Mouse (Mus musculus): Measurements from ENCODE around the gene Myt1l.

Gene Myt1l

DNA sequence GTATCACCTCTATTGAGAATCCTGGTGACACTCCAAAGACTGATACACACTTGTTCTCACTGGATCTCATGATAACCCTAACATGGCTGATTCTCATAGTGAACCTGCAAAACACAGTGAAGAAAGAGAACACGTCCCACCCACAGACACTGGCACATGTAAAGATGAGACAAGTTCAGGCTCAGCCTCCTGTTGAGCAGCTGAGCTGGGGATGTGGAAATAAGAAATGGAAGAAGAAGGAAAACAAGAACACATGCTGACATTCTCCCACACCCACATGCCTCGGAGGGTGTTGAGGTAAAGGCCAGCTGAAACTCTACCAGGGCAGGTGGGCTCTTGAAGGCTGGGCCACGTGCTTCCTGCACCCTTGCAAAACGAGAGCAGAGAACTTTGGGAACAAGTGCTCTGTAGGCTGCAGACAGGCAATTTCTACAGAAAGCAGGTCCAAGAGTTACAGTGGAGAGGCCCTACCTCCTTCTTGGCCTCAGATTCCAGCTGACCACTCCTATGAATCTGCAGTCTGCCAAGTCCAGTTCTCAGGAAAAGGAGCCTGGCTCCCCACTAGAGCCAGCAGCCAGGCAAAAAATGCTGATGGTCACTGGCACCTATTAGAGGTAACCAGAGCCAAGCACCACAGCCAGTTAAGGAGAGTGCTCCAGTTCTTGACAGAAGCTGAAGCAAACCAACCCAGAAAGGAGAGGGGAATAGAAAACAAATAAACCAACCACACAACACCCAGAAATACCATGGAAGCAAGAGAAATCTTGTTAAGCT is 376.1 kb downstream of the Myt1l start:
- no peak for DNase-seq (ENCODE audit: low read depth, low spot score)

DNA sequence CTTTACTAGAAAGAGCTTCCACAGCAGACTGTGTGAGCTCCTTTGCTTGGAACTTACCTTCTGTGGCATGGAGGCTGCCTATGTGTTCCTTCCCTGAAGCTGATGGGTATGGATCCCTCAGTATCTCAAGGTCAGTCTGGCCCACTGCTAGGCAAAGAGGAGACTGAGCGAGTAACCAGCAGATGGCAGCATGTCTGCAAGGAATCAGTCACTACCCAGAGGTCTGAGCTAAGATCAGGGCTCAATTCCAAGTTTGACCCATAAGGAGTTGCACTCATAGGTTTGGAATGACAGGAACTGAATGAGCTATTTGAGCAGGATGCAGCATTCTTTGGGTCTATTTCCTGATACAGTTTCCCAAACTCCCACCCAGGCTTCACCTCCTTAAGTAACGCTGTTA is 378.9 kb downstream of the Myt1l start:
- peak; percentile 33 for DNase-seq (ENCODE audit: low read depth, low spot score)

DNA sequence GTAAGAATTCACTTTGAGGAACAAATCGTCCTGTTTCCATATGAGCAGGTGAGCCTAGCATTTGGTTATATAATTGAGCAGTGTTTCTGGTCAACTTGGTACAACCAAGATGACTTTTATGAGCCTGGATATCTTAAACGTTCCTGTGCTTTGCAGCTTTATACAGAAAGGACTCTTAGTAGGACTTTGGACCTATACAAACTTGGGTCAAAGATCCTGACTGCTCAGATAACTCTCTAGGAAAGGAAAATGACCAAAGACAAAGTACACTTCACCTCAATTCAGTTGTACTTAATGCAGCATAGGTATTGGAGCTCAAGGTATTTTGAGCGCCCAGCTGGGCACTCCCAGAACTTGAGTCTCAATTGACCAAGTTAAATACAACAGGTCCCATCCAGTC is 388.0 kb downstream of the Myt1l start:
- DNase-seq (ENCODE audit: low read depth, low spot score), result no peak

DNA sequence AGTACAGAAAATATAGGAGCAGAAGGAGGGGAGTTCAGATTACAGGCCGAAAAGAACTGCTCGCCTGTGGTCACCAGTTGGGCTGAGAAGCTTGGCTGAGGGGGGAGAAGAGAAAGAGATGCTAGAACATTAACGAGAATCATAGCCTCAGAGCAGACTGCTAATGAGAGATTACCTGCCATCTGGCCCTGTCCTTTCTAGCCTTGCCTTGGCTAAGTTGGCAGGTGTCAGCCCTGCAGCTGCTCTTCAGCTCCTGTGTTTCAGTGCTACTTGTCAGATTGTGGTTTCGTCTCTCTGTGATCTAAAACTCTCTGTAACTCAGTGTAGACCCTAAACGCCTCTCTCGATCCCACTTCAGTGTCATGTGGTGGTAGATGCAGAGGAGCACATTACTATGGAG is 388.6 kb downstream of the Myt1l start:
- DNase-seq (ENCODE audit: low read depth, low spot score), result no peak

DNA sequence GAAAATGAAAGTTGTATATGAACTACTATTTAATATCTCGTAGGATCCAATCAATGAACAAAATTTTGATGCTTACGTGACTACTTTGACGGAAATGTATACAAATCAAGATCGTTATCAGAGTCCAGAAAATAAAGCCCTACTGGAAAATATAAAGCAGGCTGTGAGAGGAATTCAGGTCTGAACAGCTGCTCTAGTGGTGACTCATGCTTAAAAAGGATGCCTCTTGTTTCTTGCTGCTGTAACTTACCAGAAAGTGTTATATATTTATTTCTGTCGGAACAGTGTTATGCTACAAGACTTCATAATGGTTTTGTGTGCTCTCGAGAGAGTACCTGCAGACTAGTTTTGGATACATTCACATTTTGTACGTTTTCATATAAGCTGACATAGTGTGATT is 392.1 kb downstream of the Myt1l start:
- DNase-seq (ENCODE audit: low read depth, low spot score), result no peak

DNA sequence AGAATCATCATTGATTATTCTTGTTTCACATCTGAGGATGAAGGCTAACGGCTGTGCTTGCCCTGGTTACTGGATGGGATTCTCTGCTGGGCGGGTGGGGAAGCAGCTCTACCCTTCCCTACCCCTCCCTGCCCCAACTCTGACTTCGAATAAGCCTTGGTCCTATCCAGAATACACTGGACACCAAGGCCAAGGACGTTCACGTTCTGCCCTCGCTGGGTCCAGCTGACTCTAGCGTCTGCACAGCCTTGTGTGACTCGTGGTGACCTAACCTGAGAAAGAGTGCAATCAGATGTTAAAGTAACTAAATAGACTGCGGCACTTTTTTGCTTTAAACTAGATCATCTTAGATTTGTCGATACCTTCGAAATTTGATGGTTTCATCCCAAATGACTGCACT is 393.3 kb downstream of the Myt1l start:
- no peak for DNase-seq (ENCODE audit: low read depth, low spot score)

DNA sequence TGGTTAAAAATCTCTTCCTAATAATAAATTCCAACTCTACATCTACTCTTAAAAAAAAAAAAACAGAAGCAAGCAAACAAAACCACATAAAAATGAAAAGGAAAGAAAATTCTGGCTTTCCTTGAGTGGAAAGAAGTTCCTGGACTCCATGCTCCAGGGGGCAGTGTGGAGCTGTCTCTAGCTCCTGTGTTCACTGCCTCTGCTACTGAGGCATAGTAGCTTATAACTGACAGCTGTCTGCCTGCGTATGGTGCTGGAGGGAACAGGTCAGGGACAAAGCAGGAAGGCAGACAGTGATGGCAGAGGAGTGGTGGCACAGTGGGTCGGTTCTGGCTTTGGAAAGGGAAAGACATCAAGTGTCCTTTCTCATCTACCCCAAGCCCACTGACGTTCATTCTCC is 398.7 kb downstream of the Myt1l start:
- DNase-seq (ENCODE audit: low read depth, low spot score), result peak; percentile 44

DNA sequence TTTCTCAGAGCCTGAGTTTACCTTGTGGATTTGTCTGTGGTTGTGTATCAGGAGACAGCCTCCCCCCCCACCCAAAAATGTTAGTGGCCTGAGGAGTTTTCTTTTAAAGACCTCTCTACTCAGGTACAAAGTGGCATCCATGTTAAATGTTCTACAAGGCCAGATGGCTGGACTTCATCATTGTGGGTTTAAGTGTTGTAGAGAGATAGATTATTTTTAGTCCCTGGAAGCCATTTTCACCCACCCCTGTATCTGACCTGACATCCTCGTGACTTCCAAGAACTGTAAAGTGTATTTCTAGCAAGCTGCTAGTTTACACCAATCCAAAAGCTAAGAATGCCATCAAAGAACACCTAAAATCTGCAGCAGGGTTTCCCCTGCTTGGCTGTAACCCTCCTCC is 402.4 kb downstream of the Myt1l start:
- no peak for DNase-seq (ENCODE audit: low read depth, low spot score)

DNA sequence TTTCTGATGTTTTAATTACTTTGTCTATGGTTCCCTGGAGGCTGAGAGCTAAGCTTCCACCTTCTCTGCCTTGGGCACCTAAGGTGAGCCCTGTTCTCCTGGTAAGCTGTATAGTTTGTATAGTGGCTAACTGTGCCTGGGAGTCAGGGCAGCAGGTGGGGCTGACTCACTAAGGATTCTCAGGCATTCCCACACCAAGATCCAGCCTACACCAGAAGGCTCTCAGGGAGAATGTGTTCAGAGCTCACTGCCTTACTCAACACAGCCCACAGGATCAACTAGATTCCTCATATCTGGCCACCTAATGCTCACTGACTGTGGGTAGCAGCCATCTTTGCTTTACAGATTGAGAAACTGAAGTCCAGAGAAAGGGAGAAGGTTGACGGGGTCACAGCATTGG is 404.8 kb downstream of the Myt1l start:
- DNase-seq (ENCODE audit: low read depth, low spot score), result peak; percentile 15

DNA sequence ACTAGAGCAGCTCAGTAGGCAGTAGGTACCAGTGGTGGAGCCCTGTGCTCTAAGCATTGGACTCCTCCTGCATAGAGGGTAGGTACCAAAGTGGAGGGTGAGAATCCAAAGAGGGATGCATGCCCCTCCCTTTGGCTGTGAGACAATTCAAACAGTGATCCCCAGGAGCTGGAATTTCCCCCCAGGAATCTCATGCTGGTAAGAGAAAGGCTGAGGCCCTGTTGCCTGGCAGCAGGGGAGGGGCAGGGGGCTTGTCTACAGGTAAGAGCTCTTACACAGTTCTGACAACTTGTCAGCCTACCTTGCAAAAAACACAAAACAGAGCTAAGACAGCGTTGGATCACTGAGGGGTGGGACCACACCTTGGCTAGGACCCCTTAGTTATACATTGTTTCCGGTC is 405.3 kb downstream of the Myt1l start:
- peak; percentile 92 for DNase-seq (ENCODE audit: low read depth, low spot score)

DNA sequence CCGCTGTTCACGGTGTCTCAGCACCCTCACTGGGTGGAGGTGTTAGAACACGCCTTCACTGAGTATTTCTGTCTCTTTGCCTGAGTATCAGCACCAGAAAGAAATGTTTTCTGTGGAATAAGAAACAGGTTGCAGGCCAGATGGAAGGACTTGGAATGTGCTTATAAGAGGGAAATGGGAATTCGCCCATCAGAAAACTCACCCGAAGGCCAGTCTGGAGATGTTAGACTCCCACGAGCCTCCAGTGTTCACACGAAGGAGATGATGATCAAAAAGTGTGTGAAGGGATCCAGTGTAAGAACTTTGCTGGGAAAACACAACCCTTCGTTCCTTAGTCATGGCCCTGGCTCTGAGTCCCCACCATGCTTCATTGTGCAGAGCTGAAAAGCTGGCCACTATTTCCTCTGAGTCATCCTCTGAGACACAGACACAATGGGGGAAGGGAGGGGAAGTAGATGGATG is 406.0 kb downstream of the Myt1l start:
- no peak for DNase-seq (ENCODE audit: low read depth, low spot score)

DNA sequence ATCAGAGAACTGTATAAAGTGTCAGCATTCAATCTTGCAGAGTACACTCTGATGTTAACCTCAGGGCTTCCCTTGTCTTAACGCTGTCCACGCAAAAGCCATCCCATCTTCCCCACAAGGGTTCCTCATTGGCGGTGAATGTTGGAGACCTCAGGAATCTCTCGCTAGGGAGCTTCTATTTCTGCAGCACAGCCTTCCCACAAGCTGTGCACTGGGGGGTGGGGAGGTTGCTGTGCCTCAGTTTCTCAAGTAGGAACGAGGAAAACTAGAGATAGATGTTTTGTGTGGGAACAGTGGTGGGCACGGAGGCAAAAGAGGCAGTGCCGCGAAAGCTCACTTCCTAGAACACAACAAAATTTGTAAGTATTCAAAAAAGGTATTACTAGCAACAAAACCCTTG is 409.1 kb downstream of the Myt1l start, which contains the start of gene Pxdn:
Pxdn (plus strand) TSS at position 301 of the 400 bp plus-strand sequence.
- no peak for DNase-seq (ENCODE audit: low read depth, low spot score)

DNA sequence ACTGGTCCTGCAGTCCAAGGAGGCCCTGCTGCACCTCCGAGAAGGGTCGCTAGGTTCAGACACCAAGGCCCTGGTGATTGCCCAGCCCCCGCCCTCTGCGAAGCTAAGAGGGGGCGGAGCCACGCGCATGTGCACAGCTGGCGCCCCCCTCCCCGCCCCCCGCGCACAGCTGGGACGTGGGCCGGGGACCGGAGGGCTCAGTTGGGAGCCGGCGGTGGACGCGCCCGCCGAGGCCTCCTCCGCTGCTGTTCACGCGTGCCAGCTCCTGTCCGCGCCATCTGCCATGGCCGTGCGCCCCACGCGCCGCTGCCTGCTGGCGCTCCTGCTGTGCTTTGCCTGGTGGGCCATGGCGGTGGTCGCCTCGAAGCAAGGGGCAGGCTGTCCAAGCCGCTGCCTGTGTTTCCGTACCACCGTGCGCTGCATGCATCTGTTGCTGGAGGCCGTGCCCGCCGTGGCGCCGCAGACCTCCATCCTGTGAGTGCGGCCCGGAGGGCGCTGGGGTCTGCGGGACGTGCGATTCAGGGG is 409.7 kb downstream of the Myt1l start:
- peak; percentile 62 for DNase-seq (ENCODE audit: low read depth, low spot score)

DNA sequence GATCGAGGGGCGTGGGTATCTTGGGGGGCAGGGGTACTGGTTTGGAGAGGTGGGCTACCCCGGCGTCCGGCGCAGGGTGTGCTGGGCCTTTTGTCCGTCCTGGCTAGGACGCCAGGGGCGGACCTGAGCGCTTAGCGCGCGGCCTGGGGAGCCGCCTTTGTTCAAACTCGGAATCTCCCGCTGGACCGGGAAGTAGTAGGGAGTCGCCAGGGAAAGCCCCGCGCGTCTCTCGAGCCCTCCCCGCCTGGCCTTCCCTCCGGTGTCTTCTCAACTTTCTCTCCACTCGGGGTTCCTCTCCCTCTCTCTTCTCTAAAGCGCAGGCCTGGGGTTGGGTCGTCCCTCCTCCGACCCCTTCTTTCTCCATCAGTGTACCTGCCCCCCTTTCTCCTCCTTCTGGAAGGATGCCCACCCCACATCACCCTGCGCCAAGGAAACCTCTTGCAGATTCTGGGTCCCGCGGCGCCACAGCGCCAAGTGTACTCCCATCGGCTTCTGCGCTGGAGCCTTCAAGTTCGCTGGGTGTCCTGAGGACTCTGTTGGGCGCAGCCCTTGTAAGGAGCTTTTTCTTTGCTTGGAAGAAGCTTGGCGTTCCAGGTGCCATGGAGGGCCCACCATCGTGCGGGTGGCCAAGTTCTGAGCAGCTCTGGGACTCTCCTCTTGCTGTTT is 410.3 kb downstream of the Myt1l start:
- DNase-seq (ENCODE audit: low read depth, low spot score), result peak; percentile 20

DNA sequence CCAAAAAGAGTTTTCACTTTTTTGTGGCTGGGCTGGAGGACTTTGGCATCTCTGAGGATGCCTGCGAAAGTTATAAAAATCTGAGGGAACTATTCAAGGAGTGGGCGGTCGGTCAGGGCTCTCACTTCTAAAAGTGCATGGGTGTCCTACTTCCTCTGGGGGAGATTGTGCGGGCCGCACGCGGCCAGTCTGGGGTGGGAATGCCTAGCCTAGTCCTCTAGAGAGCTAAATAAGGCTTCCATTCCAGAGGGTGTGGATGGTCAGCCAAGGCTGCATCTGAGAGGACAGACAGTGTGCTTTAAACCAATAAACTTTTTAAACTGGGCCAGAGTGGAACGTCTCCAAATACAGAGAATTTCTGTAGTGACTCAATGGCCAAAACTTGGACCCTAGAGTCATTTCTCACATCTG is 411.1 kb downstream of the Myt1l start:
- no peak for DNase-seq (ENCODE audit: low read depth, low spot score)

DNA sequence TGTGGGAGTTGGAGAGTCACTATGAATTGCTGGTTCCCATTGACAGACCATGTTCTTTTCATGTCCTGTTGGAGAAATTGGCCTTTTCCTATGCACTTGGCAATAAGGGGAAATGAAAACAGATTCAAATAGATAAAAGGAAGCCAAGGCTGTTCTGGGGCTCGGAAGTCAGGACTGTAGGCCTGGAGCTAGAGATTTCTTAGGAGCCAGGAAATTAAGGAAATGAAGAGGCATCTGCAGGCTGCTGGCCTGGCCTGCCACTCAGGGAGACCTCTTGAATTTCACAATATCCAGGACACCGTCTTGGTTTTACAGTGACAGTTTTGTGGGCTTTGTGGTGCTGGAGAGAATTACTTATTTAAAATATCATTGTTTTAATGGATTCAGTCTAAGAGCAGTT is 414.3 kb downstream of the Myt1l start:
- no peak for DNase-seq (ENCODE audit: low read depth, low spot score)

DNA sequence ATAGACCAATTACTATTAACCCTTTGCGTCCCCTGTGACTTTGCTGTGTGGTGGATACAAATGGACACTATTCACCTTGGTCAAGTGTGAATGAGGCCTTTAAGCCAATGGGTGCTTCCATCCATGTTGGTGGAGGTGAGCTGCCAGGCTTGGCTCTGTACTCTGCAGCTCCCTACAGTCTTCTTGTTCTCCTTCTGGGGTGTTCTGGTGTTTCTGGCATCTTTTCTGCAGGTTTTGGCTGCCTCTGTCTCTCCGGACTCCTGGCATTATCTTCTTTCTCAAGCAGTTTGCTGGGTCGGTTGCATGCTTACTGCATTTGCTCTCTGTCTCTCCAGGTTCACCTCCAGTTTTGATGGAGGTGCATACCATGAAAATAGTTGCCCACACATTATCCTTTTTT is 416.5 kb downstream of the Myt1l start:
- DNase-seq (ENCODE audit: low read depth, low spot score), result no peak

DNA sequence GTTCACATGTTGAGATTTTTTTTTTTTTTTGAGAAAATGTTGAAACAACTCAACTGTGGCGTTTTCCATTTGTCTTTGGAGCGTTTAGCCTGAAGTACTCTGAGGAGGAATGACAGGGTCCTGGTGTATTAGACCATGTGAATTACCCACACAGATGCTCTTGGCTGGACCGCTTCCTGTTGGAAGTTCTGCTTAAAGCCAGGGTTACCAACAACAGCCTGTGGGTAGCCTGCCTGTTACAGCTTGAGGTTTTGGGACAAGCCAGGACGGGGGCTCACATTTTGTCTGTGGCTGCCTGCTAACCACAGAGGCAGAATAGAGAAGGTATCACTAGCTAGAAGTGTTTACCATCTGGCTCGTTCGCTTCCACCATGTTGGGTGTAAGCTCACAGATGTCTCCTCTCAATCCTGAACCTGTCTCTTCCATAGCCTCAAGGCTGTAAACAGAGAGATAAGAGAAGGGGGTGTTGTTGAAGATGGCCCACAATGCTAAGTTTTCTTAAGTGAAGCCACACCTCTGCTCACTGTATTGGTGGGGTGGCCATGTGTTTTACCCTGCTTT is 417.1 kb downstream of the Myt1l start:
- no peak for DNase-seq (ENCODE audit: low read depth, low spot score)

DNA sequence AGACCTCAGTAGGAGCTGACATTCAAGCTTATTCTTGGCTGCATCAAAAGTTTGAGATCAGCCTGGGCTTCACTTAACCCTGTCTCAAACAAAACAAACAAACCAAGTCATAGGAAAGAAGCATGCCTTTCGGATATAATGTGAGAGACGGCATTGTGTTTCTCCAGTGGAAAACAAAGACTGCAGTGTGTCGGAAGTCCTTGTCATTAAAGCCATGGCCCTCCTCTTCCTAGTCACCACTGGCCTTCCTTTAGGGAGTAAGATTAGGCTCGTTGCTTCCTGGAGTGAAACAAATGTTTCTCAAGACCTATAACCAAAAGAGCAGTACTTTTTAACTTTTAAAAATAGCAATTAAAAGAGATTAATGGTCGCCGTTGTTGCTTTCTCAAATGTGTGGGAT is 422.9 kb downstream of the Myt1l start:
- no peak for DNase-seq (ENCODE audit: low read depth, low spot score)

DNA sequence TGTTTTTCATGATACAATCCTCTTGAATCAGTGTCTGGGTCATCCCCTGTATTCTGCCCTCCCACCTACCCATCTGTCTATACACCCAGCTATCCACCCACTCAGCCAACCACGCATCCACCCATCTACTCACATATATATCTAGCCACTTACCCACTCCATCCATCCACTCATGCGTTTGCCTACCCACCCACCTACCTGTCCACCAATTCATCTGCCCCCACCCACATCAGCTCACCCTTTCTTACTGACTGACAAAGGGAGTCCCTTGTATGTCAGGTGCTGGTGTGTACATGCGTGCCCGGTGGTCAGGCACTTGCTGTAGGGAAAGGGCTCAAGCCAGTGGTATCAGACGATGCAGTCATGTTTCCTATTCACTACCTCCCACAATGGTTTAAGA is 423.3 kb downstream of the Myt1l start:
- no peak for DNase-seq (ENCODE audit: low read depth, low spot score)

DNA sequence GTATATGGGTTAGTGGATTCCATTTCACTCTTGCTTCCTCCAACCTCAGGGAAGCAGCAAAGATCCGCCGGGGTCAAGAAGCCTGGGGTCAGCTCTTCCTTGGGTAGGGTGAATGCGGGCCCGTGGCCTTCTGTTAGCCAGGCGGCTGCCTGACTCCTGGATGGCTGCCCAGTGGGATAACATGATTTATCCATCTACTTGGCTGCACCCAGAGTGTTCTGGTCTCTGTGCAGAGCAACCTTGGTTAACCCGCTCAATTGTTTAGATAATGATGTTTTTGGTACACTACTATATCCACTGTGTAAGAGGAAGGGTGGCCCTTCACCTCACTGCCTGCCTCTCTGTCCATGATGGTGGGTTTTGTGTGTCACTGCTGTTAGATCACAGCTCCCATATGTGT is 423.9 kb downstream of the Myt1l start:
- DNase-seq (ENCODE audit: low read depth, low spot score), result no peak

DNA sequence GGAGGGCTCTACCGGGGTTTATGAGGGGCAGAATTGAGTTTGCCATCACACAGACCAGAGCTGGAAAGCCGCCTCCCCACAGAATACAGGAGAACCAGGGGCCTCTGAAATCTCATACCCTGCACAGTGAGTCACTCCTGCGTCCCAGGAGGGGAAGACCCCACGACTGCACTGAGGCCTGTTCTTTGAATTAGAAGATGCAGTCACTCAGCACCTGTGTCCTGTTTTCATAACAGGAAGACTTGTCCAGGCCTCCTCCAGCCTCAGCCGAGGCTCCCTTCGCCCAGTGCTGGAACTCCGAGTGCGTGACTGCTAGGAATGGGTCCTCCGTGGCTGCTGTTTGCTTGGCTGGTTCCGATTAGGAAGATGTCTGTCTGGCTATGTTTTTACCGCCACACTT is 425.8 kb downstream of the Myt1l start:
- no peak for DNase-seq (ENCODE audit: low read depth, low spot score)

DNA sequence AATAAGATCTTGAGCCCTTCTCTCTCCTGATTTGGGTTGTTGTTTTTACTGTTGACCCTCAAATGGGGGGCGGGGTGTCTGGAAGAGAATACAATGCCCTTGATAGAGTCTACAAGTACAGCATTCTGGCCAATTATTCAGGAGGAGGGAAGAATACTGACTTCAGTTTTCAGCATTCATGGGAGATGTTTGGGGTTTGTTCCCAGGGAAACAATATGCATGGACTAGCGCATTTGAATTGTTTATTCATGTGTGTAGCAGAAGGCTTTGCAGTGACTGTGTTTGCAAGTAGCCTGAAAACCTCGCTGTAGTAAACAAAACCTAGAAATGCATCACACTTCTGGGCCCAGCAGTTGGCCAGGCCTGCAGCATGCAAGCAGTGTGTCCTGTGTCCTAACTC is 426.3 kb downstream of the Myt1l start:
- DNase-seq (ENCODE audit: low read depth, low spot score), result peak; percentile 32
